Mouse (Mus musculus): ENCODE results near the gene Mrps35. TPM values are rescaled to one million over a fixed set of nuclear protein-coding genes. Genes with fewer than 3 reads are reported as not detected.
A peak's percentile ranks its signal among the peaks of the same experiment; 100 is the strongest.

The Mrps35 gene
- polyA plus RNA-seq, 1 experiment from 2014 or later = 62.5 TPM

- TF ChIP-seq EP300 (IDR thresholded peaks at IDR 0.05; ENCODE audit: low read depth) = no peak
- no peak for TF ChIP-seq CTCF (IDR thresholded peaks at IDR 0.05; ENCODE audit: low read depth)
- ATAC-seq (no peak), DNase-seq (no peak)
- Histone ChIP-seq H3K9me3 (ENCODE audit: low read length) (no peaks in the 10 kb centered on the region), H3K4me2 (ENCODE audit: low read depth, low read length) (no peak overlapping the region), H3K4me3 (ENCODE audit: low read depth, low read length) (no peak overlapping the region), H3K9ac (replicated peaks) (no peak overlapping the region), H3K36me3 (replicated peaks; ENCODE audit: insufficient read depth, low read length) (peaks cover 24% of the 10 kb centered on the region), H3K27ac (ENCODE audit: low read depth) (no peak overlapping the region), H3K27me3 (ENCODE audit: insufficient read depth, low read length) (no peaks in the 10 kb centered on the region), H3K4me1 (ENCODE audit: insufficient read depth) (no peaks in the 10 kb centered on the region)
- WGBS (ENCODE audit: insufficient replicate concordance) = 83% methylated on average over 2 of the region's 2 CpGs
Measured at GRCm38 (mm10) chr6:147023133-147023395, 19.5 kb upstream of the Mrps35 start.

GRCm38 (mm10) chr6:147023568-147023967 lies 19.0 kb upstream of the Mrps35 start:
- ATAC-seq (no peak), DNase-seq (peak; percentile 9)
- Histone ChIP-seq H3K4me3 (ENCODE audit: low read depth, low read length) (no peak overlapping the region), H3K27ac (ENCODE audit: low read depth) (no peak overlapping the region), H3K9ac (replicated peaks) (no peak overlapping the region), H3K27me3 (ENCODE audit: insufficient read depth, low read length) (no peaks in the 10 kb centered on the region), H3K9me3 (ENCODE audit: low read length) (no peaks in the 10 kb centered on the region), H3K36me3 (replicated peaks; ENCODE audit: insufficient read depth, low read length) (peaks cover 24% of the 10 kb centered on the region), H3K4me1 (ENCODE audit: insufficient read depth) (no peaks in the 10 kb centered on the region), H3K4me2 (ENCODE audit: low read depth, low read length) (no peak overlapping the region)
- TF ChIP-seq CTCF (IDR thresholded peaks at IDR 0.05; ENCODE audit: low read depth) (no peak), EP300 (IDR thresholded peaks at IDR 0.05; ENCODE audit: low read depth) (no peak)

GRCm38 (mm10) chr6:147024761-147025160 lies 17.8 kb upstream of the Mrps35 start:
- Histone ChIP-seq H3K36me3 (replicated peaks; ENCODE audit: insufficient read depth, low read length) (peaks cover 22% of the 10 kb centered on the region), H3K4me3 (ENCODE audit: low read depth, low read length) (no peak overlapping the region)

GRCm38 (mm10) chr6:147028396-147028795 lies 14.2 kb upstream of the Mrps35 start:
- 77% methylated on average over 2 of the region's 2 CpGs for WGBS (ENCODE audit: insufficient replicate concordance)
- Histone ChIP-seq H3K9ac (replicated peaks) (no peak overlapping the region), H3K9me3 (ENCODE audit: low read length) (no peaks in the 10 kb centered on the region), H3K27me3 (ENCODE audit: insufficient read depth, low read length) (no peaks in the 10 kb centered on the region), H3K4me1 (ENCODE audit: insufficient read depth) (no peaks in the 10 kb centered on the region), H3K36me3 (replicated peaks; ENCODE audit: insufficient read depth, low read length) (peaks cover 23% of the 10 kb centered on the region), H3K4me3 (ENCODE audit: low read depth, low read length) (no peak overlapping the region), H3K4me2 (ENCODE audit: low read depth, low read length) (no peak overlapping the region), H3K27ac (ENCODE audit: low read depth) (no peak overlapping the region)
- TF ChIP-seq EP300 (IDR thresholded peaks at IDR 0.05; ENCODE audit: low read depth) (no peak), CTCF (IDR thresholded peaks at IDR 0.05; ENCODE audit: low read depth) (no peak)
- no peak for DNase-seq
- ATAC-seq = no peak

More at GRCm38 (mm10) chr6:147024761-147025160, 17.8 kb upstream of the Mrps35 start:
- Histone ChIP-seq H3K9me3 (ENCODE audit: low read length) (no peaks in the 10 kb centered on the region), H3K4me1 (ENCODE audit: insufficient read depth) (no peaks in the 10 kb centered on the region), H3K27me3 (ENCODE audit: insufficient read depth, low read length) (no peaks in the 10 kb centered on the region), H3K9ac (replicated peaks) (no peak overlapping the region), H3K27ac (ENCODE audit: low read depth) (no peak overlapping the region), H3K4me2 (ENCODE audit: low read depth, low read length) (no peak overlapping the region)
- peak; percentile 3 for DNase-seq
- 62% methylated on average over 3 of the region's 3 CpGs for WGBS (ENCODE audit: insufficient replicate concordance)
- no peak for ATAC-seq
- TF ChIP-seq EP300 (IDR thresholded peaks at IDR 0.05; ENCODE audit: low read depth) (no peak), CTCF (IDR thresholded peaks at IDR 0.05; ENCODE audit: low read depth) (no peak)

GRCm38 (mm10) chr6:147029591-147029990 lies 13.0 kb upstream of the Mrps35 start:
- ATAC-seq (no peak), DNase-seq (peak; percentile 0)
- no peak overlapping the region for H3K9ac ChIP-seq (replicated peaks)
- no peaks in the 10 kb centered on the region for H3K4me1 ChIP-seq (ENCODE audit: insufficient read depth)
- no peak overlapping the region for H3K4me2 ChIP-seq (ENCODE audit: low read depth, low read length)
- 85% methylated on average over 9 of the region's 9 CpGs for WGBS (ENCODE audit: insufficient replicate concordance)
- no peak for TF ChIP-seq EP300 (IDR thresholded peaks at IDR 0.05; ENCODE audit: low read depth)
- peaks cover 25% of the 10 kb centered on the region for H3K36me3 ChIP-seq (replicated peaks; ENCODE audit: insufficient read depth, low read length)
- no peak overlapping the region for H3K4me3 ChIP-seq (ENCODE audit: low read depth, low read length)
- H3K27me3 ChIP-seq (ENCODE audit: insufficient read depth, low read length) = no peaks in the 10 kb centered on the region
- H3K9me3 ChIP-seq (ENCODE audit: low read length) = no peaks in the 10 kb centered on the region
- no peak overlapping the region for H3K27ac ChIP-seq (ENCODE audit: low read depth)

- Histone ChIP-seq H3K27me3 (ENCODE audit: insufficient read depth, low read length) (no peaks in the 10 kb centered on the region), H3K4me2 (ENCODE audit: low read depth, low read length) (no peak overlapping the region), H3K36me3 (replicated peaks; ENCODE audit: insufficient read depth, low read length) (peaks cover 25% of the 10 kb centered on the region), H3K4me1 (ENCODE audit: insufficient read depth) (no peaks in the 10 kb centered on the region), H3K9ac (replicated peaks) (no peak overlapping the region), H3K4me3 (ENCODE audit: low read depth, low read length) (no peak overlapping the region), H3K9me3 (ENCODE audit: low read length) (no peaks in the 10 kb centered on the region), H3K27ac (ENCODE audit: low read depth) (no peak overlapping the region)
- 80% methylated on average over 15 of the region's 15 CpGs for WGBS (ENCODE audit: insufficient replicate concordance)
- TF ChIP-seq EP300 (IDR thresholded peaks at IDR 0.05; ENCODE audit: low read depth) (no peak), CTCF (IDR thresholded peaks at IDR 0.05; ENCODE audit: low read depth) (no peak)
- no peak for ATAC-seq
- DNase-seq = peak; percentile 9
Measured at GRCm38 (mm10) chr6:147030096-147030885, 12.3 kb upstream of the Mrps35 start.
